Mouse (Mus musculus) urinary bladder, postnatal 4 days (tissue): ENCODE measurements around the gene Pacsin1.
"Not testable (repeated sequence)": the region's sequence is repeated elsewhere in the genome, so short reads cannot be mapped to it uniquely, and the experiment has no call there.

Source experiments
- DNase-seq, 2 experiments: peaks; one replicate each; pipeline ENCODE4 v3.0.0; 2021 to 2022; ENCODE audit warnings: low spot score in 2 of 2

The Pacsin1 gene

DNA sequence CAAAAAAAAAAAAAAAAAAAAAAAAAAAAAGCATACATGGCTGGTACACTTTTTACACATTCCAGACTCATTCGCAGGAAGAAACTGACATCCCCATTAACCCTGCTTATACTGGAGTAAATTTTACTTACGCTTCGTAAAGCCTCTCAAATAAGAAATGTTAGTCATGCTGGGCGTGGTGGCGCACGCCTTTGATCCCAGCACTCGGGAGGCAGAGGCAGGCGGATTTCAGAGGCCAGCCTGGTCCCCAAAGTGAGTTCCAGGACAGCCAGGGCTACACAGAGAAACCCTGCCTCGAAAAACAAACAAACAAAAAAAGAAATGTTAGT lies 19.8 kb upstream of the Pacsin1 start:
- DNase-seq, result not testable (repeated sequence)

DNA sequence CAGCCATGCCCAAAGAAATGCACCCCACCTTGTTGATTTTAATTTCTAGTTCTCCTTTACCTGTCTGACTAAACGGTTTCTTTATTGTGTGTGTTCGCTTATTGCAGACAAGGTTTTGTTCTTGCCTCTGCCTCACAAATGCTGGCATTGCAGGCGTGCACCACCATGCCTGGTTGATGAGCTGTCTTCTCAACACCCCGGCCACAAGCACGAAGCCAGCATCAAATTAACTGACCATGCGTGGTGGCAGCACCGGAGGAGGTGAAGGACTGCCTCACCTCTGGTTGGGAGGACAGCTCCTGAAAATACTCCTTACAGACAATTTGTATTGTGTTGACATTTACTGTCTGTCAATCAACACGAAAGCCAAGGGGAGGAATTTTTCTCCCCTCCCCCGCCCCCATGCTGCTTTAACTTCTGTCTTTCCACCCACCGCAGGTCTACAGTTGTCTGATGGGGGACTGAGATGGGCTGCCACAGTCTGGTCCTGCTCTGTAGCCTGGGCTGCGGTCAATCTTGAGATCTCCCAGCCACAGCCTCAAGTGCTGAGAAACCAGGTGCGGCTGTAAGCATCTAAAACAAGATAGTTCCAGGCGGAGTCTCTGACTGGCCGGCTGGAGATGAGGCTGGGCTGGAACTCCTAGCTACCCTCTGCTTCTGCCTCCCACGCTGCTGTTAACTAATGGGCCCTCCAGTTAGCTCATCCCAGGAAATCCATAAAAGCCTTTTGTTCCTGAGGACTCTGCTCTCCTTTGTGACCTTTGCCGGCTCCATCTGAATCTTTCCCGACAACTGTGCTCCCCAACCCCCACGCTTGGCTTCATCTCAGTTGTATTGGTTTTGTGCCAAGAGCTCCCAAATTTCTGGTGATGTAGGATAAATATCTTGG lies 18.9 kb upstream of the Pacsin1 start, which contains the start of gene Rps10:
Gene Rps10, minus strand, starts transcription at position 538 of the 889 bp plus-strand sequence.
- DNase-seq, result no peak

DNA sequence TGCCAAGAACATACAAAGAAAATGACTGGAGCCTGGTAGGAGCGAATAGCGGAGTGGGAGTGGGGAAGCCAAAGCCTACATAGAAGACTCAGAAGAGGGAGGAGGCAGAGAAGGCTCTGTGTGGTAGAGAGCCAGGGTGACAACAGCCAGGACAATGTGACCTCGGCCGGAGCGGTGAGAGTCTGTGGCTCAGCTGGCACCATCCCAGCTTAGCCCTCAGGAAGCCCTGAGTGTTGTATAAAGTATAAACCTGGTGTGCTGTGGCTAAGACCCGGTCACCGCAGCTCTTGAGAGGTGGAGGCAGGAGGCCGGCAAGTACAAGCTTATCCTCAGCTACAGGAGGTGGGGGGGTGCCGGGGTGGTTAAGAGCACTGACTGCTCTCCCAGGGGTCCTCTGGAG lies 18.0 kb upstream of the Pacsin1 start:
- DNase-seq, result no peak

DNA sequence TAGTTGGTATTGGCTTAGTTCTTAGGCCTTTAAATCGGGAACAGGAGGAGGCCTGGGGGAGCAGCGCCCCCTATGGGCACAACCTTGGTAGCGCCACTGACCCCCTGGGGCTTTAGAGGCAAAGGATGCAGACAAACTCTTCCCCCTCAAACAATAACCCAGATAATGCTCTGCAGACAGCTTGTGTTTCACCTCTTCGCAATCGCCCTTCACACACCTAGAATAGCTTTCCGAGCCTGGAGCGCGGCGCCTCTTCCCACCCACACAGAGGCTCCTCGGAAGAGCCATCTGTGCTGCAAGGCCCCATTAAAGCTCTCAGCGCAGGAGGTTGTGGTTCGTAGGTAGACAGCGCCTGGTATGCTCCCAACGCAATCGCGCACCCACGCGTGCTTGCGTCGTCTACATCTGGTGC lies 16.4 kb upstream of the Pacsin1 start:
- no peak for DNase-seq

DNA sequence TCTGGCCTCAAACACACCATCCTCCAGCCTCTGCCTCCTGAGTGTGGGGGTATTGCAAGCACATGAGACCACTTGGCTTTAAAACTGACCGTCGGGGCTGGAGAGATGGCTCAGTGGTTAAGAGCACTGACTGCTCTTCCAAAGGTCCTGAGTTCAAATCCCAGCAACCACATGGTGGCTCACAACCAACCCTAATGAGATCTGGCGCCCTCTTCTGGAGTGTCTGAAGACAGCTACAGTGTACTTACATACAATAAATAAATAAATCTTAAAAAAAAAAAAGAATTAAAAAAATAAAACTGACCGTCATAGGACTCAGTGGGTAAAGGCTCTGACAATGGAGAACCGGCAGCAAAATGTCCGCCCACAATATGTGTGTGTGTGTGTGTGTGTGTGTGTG lies 15.5 kb upstream of the Pacsin1 start:
- DNase-seq, result not testable (repeated sequence)

DNA sequence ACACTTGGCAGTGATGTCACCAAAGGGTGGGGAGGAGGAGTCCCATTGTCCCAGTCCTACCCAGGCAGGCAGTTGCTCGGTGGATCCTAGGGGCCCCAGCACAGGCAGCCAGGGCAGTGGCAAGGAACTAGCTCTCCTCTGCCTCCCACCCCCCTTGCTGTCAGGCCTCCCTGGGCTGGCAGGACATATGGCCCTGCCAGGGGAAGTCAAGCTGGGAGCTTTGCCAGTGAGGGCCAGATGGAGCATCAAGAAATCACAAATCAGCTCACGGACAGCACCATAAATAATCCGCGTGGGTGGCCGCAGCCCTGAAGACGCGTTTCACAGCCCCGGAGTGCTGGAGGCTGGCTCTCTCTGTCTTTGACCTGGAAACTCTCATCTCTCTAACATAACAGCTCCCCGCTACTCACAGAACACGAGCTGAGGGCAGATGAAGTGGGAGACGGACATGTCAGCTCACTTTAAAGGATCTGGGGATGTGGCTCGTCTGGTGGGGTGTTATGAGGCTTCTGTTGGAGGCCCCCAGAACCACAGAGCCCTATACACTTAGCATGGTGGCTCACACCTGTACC lies 12.7 kb upstream of the Pacsin1 start:
- DNase-seq, result no peak

DNA sequence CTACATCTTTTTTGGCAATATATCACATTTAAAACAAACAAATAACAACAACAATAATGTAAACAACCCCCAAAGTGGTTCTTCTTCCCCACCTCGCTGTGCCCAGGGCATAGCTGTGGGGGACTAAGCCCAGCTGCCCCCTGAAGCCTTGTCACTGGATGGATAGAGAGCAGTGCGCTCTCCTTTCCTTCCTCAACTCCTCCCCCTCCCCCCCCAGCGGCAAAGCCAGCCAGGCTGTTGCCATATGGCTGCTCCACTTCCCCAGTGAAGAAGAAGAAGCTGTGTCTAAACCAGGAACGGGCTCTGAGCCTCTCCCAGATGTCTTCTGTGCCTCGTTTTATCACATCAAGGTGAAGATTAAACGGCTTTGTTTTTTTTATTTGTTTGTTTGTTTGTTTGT lies 12.2 kb upstream of the Pacsin1 start:
- DNase-seq, result no peak

DNA sequence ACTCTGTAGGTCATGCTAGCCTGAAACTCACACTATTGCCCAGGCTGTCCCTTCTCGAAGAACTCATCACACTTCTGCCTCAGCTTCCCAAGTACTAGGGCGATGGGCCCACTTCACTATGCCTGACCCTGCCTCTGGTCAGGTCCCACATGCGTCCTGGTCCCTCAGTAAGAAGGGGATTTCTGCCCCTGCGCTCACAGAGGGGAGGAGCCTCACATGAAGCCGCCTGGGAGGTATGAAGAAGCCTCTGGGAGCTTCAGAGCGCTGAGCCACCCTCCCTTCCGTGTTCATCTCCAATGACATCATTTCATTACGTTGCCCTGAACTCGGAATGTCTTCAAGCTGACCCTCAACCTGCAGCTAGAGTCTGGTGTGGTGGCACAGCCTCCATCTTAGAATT lies 11.6 kb upstream of the Pacsin1 start:
- no peak for DNase-seq

DNA sequence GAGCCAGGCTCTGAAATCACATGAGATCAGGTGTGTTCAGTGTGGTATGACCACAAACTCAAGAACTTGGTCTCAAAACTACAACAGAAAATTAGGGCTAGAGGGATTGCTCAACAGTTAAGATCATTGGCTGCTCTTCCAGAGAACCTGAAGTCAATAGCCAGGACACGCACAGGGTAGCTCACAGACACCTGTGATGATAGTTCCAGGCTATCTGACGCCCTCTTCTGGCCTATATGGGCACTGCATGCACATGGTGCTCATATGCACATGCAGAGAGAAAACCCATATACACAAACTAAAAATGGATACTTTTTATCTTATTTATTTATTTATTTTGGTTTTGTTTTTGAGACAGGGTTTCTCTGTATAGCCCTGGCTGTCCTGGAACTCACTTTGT lies 10.7 kb upstream of the Pacsin1 start:
- no peak for DNase-seq

DNA sequence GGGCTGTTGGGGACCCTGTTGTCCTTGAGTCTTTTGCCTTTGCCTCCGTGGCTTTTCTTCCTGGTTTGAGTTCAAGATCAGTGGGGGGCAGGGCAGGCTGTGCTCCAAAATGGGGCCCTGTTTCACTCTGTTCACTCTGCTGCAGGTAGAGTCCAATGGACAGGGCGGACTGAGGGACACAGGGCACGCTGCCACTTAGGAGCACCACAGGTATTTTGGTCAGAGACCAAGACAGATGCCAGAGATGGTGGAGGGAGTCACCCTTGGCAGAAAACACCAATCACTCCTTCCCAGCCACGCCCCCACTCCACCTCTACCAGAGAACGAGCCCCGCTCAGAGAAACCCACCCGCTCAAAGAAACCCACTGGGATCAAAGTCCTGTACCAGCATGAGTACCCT lies 9.5 kb upstream of the Pacsin1 start:
- no peak for DNase-seq

DNA sequence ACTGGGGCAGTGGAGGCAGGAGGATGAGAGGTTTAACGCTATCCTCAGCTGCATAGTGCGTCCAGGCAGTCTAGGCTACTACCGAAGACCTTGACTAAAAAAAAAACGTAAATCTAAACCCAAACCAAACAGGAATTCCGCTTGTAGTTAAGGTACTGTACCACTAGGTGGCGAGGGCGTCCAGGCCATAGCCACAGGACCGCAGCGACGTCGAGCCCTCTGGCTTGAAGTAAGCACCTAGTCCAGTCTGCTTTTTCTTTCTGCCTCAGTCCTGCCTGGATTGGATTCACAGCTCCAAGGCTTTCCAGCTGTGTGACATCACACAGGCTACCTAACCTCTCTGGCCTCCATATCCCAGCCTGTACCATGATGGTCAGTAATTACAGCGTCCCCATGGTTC lies 5.1 kb upstream of the Pacsin1 start:
- DNase-seq, result no peak

DNA sequence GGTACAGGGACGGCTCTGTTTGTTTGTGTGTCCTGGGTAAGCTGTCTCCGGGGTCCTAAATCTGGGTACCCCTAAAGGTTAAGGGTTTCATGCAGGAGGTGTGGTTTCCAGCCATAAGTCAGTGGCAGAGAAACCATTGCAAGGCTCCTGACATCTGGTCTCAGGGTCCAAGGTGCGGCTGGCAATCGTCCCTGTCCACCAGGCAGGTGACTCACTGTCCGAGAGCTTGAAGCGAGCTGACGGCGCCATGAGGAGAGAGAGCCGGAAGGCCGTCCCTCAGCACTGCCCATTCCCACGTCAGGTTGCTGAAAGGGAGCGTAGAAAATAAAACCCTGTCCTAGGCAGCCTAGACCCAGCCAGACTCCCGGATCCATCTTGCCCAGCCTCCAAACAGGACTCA lies 4.7 kb upstream of the Pacsin1 start:
- DNase-seq, result no peak

DNA sequence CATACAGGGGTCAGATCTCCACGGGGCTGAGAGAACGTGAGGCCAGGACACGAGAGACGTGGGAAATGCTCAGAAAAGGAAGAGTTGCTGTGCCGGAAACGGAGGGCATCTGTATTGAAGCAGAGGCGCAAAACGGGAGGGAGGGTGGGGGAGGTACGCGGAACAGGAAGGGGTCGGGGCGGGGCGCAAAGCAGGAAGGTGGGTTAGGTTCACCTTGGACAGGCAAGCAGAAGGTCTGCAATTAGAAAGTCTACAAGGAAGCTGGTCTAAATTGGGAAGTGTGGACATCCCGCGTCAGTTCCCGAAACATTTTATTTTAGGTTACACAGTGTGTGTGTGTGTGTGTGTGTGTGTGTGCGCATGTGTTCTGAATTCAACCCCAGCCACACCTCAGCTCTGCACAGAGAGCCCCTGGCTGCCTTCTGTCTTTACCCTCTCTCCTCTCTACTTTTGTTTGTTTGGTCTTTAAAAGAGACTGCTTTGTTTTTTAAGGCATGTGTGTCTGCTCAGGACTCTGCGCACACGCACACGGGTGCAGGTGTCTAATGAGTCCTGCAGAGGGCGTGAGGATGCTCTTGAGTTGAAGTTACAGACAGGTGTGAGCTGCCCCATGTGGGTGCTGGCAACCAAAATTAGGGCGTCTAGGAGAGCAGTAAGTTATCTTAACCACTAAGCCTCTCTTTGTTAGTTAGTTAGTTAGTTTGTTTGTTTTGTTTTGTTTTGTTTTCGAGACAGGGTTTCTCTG lies 3.1 kb upstream of the Pacsin1 start:
- DNase-seq, result no peak

DNA sequence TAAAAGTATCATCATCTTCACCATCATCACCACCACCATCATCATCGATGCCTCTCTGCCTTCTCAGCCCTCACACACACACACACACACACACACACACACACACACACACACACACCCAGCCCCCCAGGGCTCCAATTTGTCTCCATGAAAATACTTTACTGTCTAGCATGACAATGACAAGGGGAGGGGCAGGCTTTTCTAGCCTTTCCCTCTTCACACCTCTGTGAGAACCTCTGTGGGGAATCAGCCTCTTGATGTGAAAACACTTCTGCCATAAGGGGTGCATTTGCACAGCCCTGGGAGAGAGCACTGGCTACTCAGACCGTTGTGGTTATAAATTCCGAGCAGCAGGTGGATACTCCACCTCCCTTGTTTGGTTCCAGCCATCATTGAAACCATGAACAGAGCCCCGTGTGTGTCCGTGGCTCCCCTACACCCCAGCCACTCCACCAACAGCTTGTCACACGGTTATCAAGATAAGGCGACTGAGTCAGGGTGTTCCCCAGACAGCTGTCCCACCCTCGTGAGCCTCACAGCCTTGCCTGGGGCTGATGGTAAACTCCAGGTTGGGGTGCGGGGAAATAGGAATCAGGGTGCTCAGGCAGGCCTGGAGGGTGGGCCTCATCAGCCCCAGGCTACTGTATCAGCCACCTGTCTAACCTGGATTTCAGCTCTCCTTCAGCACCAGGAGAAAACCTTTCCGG lies 1.9 kb upstream of the Pacsin1 start:
- no peak for DNase-seq

DNA sequence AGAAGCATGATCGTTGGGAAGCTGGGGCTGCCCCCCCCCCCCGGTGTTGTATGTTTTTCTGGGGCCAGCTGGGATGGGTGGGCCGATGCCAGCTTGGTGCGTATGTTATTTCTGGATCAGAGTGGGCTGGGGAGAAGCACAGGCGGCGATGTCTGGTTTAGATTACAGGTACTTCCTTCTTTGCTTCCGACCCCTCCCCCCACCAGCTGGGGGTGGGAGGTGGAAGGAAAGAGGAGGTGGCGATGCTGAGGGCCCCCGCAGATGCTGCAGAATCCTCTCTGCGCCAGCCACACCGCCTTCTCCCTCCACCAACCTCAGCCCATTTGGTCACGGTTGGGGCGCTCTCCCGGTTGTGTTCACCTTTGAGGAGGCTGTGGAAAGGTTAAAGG lies 696 bp downstream of the Pacsin1 start:
- DNase-seq, result no peak

DNA sequence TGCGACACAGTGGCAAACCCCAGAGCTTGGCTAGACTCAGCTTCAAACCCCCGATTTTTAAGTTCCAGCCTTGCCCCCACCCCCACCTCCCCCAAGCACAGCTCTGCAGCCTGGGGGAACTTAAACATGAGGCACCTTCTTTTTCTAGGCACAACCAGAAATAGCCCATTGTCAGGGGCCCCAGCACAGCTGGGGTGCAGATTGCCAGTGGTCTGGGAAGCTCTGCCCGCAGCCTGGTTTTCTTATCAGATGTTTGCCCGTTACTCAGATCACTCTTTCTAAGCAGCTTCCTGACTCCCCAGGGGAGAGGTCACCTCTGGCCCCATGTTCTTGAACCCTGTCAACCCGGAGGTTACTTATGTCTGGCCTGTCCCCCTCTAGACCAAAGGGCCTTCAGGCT lies 1.1 kb downstream of the Pacsin1 start:
- DNase-seq, result no peak

DNA sequence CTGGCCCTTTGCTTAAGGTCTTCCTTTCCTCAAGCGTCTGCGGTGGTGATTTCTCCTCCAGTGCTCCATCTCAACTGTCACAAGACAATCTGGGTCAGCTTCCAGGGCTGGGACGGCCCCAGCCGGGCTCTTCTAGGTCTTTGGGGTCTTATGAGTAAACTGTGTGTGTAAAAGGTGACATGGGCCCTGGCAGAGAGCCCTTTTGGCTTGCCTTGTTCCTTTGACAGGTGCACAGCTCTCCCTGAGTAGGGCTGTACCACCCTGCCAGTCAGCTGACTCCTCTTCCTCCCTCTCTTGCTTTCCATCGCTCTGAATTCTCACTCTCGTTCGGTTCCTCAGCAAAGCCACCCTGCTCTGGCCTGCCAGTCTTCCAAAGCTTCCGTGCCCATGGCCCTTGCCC lies 1.8 kb downstream of the Pacsin1 start:
- DNase-seq, result no peak

DNA sequence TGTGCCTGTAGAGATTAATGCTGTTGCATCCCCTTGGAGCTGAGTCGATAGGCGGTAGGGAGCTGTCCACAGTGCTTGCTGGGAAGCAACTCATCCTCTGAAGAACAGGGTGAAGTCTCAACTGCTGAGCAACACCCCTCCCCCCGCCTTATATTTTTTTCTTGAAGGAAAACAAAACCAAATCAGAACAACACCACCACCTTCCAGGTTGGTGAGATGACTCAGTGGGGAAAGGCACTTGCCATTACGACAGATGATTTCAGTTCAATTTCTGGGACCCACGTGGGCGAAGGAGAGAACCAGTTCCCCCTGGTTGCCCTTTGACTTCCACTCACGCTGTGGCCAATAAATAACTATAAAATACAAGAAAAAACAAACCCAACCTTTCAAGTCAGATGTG lies 3.5 kb downstream of the Pacsin1 start:
- DNase-seq, result no peak

DNA sequence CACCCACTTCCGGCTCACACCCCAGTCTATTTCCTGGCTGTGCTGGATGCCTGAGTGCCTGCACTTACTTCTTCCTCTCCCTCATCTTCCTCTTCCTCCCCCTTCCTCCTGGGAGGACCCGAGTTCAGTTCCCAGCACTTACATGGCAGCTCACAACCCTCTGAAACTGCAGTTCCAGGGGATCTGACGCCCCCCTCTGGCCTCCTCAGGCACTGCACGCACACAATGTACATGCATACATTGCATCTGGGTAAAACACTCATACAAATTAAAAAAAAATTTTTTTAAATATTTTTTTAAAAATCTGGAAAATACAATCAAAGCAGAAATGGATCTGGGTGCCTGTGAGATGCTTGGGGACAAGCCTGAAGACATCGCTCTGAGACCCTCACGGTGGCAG lies 16.4 kb downstream of the Pacsin1 start:
- DNase-seq, result no peak

DNA sequence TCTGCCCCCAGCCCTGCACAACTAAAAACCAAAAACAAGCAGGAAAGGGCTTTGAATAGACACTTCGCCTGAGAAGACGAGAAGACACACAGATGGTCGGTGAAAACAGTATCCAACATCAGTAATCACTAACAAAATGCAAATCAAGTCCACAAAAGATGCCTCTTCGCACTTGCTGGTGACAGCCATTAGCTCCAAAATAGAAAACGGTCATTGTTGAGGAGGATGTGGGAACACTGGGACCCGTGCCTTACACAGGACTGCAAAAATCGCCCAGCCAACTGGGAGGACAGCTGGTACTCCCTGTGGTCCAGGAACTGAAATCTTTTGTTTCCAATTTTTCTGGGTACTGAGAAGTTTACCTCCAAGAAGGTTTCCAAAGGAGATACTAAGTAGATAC lies 18.6 kb downstream of the Pacsin1 start:
- no peak for DNase-seq

DNA sequence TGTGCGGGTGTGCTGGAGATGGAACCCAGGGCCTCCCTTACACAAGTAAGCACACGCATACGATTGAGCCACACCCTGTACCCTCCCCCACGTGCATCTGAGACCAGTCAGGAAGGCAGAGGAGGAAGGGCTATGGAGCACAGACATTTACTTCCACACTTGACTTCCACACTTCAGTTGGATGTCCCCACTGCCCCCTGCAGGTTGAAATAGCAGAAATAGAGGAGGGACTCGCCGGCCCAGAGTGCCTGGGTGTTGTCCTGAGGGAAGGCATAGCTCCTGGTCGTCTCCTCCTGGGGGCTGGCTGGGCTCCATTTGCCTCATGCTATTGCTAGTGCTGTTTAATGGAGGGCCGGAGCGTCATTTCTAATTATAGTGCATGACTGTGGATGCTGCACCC lies 20.1 kb downstream of the Pacsin1 start:
- no peak for DNase-seq

DNA sequence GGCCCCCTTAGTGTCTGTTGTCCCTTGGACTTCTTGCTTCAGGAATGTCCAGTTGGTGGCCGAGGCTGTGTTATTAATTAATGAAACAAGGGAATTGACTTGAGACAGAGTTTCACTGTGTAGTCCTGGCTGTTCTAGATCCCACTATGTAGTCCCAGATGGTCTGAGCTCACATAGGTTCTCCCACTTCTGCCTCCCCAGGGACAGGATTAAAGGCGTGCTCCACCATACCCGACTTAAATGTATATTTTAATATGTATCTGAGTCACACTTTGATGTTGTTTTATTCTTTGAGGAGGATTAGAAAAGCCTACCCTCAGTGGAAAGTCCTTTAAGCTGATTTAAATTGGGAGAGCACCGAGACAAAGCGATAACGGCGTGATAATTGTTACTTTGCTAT lies 21.0 kb downstream of the Pacsin1 start:
- DNase-seq, result no peak
